Mouse (Mus musculus) stomach, postnatal 0 days (tissue): ENCODE results near the gene Kitl. TPM values are rescaled to one million over a fixed set of nuclear protein-coding genes. Genes with fewer than 3 reads are reported as not detected.
A peak's percentile ranks its signal among the peaks of the same experiment; 100 is the strongest.

Experiments
- ATAC-seq: fragments of 200-750 bp; cut with Nextera tagmentation; 2 replicates; pipeline ENCODE4 v1.8.0; 2017; ENCODE audit not compliant: low FRiP score, low TSS enrichment
- DNase-seq: peaks from one replicate; pipeline ENCODE4 v3.0.0-alpha.2; 2016; ENCODE audit warnings: low spot score
- H3K27ac ChIP-seq: fragments of 300-500 bp; sonication (generic); replicated peaks from 2 replicates; pipeline ENCODE4 v1.5.1; 2014; ENCODE audit warnings: mild to moderate bottlenecking, control low read depth
- H3K27me3 ChIP-seq: fragments of 300-500 bp; sonication (generic); 2 replicates; pipeline ENCODE4 v1.6.1; 2014; ENCODE audit warnings: low read length; ENCODE audit not compliant: control insufficient read depth, insufficient read depth
- H3K36me3 ChIP-seq: fragments of 300-500 bp; sonication (generic); 2 replicates; pipeline ENCODE4 v1.6.1; 2014; ENCODE audit warnings: low read length, mixed read lengths; ENCODE audit not compliant: control insufficient read depth, insufficient read depth
- H3K4me1 ChIP-seq: fragments of 300-500 bp; sonication (generic); replicated peaks from 2 replicates; pipeline ENCODE4 v1.6.1; 2014; ENCODE audit warnings: antibody characterized with exemption; ENCODE audit not compliant: control insufficient read depth, insufficient read depth
- H3K4me2 ChIP-seq: fragments of 300-500 bp; sonication (generic); replicated peaks from 2 replicates; pipeline ENCODE4 v1.6.1; 2014; ENCODE audit warnings: low read depth, mild to moderate bottlenecking, control low read depth, moderate library complexity
- H3K4me3 ChIP-seq: fragments of 300-500 bp; sonication (generic); 2 replicates; pipeline ENCODE4 v1.5.1; 2014; ENCODE audit warnings: low read depth, low read length, control low read depth
- H3K9ac ChIP-seq: fragments of 300-500 bp; sonication (generic); 2 replicates; pipeline ENCODE4 v1.6.1; 2014; ENCODE audit warnings: mild to moderate bottlenecking, low read length, control low read depth, mixed read lengths
- H3K9me3 ChIP-seq: fragments of 300-500 bp; sonication (generic); 2 replicates; pipeline ENCODE4 v1.6.1; 2016; ENCODE audit warnings: low read length; ENCODE audit not compliant: control insufficient read depth
- CTCF ChIP-seq: IDR thresholded peaks from 2 replicates; pipeline ENCODE4 v1.5.1; 2016; ENCODE audit warnings: antibody characterized with exemption, low read depth, mild to moderate bottlenecking, moderate library complexity
- EP300 ChIP-seq: optimal IDR thresholded peaks from 2 replicates; pipeline ENCODE3; 2016; ENCODE audit warnings: antibody characterized with exemption
- WGBS: fragments of 180-500 bp; shearing (Covaris S2); extraction: QIAGEN DNeasy Blood & Tissue Kit; methylation state at CpG from one replicate; pipeline ENCODE4 v1.1.7; 2014; 5-methylcytosine and 5-hydroxymethylcytosine counted together
- polyA plus RNA-seq: library from polyadenylated mRNA; unstranded; fragments of >200 nt; fragmentation: Nextera tagmentation; extraction: Ambion mirVana; gene quantifications from 2 replicates; pipeline ENCODE4 v1.2.1, GENCODE M21; 2015

Gene Kitl
- polyA plus RNA-seq, 1 experiment from 2014 or later = 20.6 TPM

GRCm38 (mm10) chr10:100016326-100016709 lies 888 bp downstream of the Kitl start:
- Histone ChIP-seq H3K4me3 (peak overlapping the region; percentile 87), H3K9ac (peak overlapping the region; percentile 75), H3K4me2 (peak overlapping the region; percentile 85), H3K9me3 (no peaks in the 10 kb centered on the region), H3K27ac (peak overlapping the region; percentile 91), H3K36me3 (no peaks in the 10 kb centered on the region), H3K27me3 (no peaks in the 10 kb centered on the region), H3K4me1 (peaks cover 2% of the 10 kb centered on the region; the same call in 1 of the 2 replicates)
- DNase-seq = peak; percentile 81
- no peak for TF ChIP-seq EP300
- peak; percentile 59 for TF ChIP-seq CTCF
- peak; percentile 63 for ATAC-seq
- under 1% methylated on average over 28 of the region's 28 CpGs for WGBS

- H3K27me3 ChIP-seq = no peaks in the 10 kb centered on the region
- H3K4me3 ChIP-seq = peak overlapping the region; percentile 87
- peaks cover 2% of the 10 kb centered on the region; the same call in 1 of the 2 replicates for H3K4me1 ChIP-seq
- H3K9ac ChIP-seq = peak overlapping the region; percentile 35; the same call in 1 of the 2 replicates
- peak overlapping the region; percentile 85 for H3K4me2 ChIP-seq
- no peaks in the 10 kb centered on the region for H3K9me3 ChIP-seq
- no peak for DNase-seq
- TF ChIP-seq CTCF = no peak
- no peak for TF ChIP-seq EP300
- no peak for ATAC-seq
- H3K27ac ChIP-seq = no peak overlapping the region
- 12% methylated on average over 13 of the region's 13 CpGs for WGBS
- H3K36me3 ChIP-seq = no peaks in the 10 kb centered on the region
These were observed 1.7 kb downstream of the Kitl start for GRCm38 (mm10) chr10:100016941-100017770.

GRCm38 (mm10) chr10:100017771-100018070 lies 2.3 kb downstream of the Kitl start:
- Histone ChIP-seq H3K4me1 (peaks cover 2% of the 10 kb centered on the region; the same call in 1 of the 2 replicates), H3K4me3 (peak overlapping the region; percentile 87), H3K27ac (no peak overlapping the region), H3K9me3 (no peaks in the 10 kb centered on the region), H3K27me3 (no peaks in the 10 kb centered on the region), H3K36me3 (no peaks in the 10 kb centered on the region), H3K4me2 (peak overlapping the region; percentile 85), H3K9ac (peak overlapping the region; percentile 35; the same call in 1 of the 2 replicates)
- 10% methylated on average over 10 of the region's 10 CpGs for WGBS
- TF ChIP-seq EP300 (no peak), CTCF (no peak)
- no peak for ATAC-seq
- no peak for DNase-seq

GRCm38 (mm10) chr10:100018493-100018892 lies 3.1 kb downstream of the Kitl start:
- Histone ChIP-seq H3K4me3 (peak overlapping the region; percentile 87), H3K27ac (no peak overlapping the region), H3K4me1 (peaks cover 2% of the 10 kb centered on the region; the same call in 1 of the 2 replicates), H3K4me2 (peak overlapping the region; percentile 85), H3K9me3 (no peaks in the 10 kb centered on the region), H3K36me3 (no peaks in the 10 kb centered on the region), H3K27me3 (no peaks in the 10 kb centered on the region), H3K9ac (no peak overlapping the region)
- ATAC-seq (no peak), DNase-seq (no peak)
- 42% methylated on average over 5 of the region's 5 CpGs for WGBS
- 0 out of 2 replicates have a peak, but pooled peaks have one; percentile 13 for TF ChIP-seq CTCF
- no peak for TF ChIP-seq EP300

- Histone ChIP-seq H3K27me3 (no peaks in the 10 kb centered on the region), H3K27ac (no peak overlapping the region), H3K4me2 (peak overlapping the region; percentile 17; the same call in 1 of the 2 replicates), H3K9ac (no peak overlapping the region), H3K36me3 (no peaks in the 10 kb centered on the region), H3K4me1 (peaks cover 2% of the 10 kb centered on the region; the same call in 1 of the 2 replicates), H3K4me3 (no peak overlapping the region), H3K9me3 (no peaks in the 10 kb centered on the region)
- TF ChIP-seq EP300 (no peak), CTCF (no peak)
- ATAC-seq (no peak), DNase-seq (no peak)
- WGBS = 51% methylated on average over 17 of the region's 17 CpGs
These were observed 4.1 kb downstream of the Kitl start for GRCm38 (mm10) chr10:100019246-100020195.
